Mouse (Mus musculus): Measurements from ENCODE around the gene Gm14139.
"Not testable (repeated sequence)": the region's sequence is repeated elsewhere in the genome, so short reads cannot be mapped to it uniquely, and the experiment has no call there.

DNA sequence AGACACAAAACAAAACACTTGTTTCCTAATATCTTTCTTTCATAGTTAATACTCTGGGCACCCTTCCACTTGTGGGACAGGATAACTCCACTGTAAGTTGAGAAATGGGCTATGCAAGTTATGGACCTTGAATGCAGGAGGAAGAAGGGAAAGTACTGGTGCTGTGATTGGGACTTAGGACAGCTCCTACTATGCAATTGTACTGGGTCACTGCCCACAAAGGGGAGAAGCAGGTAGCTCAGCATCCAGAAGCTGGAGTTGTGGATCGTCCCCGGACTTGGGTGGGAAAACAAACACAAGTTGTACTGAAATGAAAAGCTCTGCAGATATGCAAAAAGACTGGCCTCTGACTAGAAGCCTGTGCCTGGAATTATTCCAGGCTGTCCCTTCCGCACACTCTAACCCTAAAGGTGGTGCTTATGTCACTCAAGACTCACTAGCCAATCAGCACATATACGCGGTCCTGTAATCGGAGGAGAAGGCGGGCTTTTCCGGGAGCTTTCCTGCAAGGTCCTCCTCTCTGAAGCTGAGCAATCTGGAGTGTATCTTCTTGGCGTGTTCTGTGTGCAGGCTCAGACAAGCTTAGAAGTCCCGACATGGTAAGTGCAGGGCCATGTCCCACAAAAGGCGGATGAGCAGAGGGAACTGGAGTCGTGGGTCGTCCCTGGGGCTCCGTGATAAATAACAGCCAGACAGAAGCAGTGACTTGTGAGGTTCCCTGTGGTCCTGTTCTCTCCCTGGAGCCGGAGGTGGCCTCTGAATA lies 36.2 kb downstream of the Gm14139 start, which contains the start of gene Zfp937:
- TF ChIP-seq CTCF (IDR thresholded peaks at IDR 0.05; ENCODE audit: borderline replicate concordance, insufficient read depth, low read depth, low read length); POLR2A (IDR thresholded peaks at IDR 0.05; ENCODE audit: borderline replicate concordance, insufficient read depth, low read length): not testable (repeated sequence)
